Comparison of ENCODE assay signal across 8 mouse cellular contexts in the genomic region with DNA sequence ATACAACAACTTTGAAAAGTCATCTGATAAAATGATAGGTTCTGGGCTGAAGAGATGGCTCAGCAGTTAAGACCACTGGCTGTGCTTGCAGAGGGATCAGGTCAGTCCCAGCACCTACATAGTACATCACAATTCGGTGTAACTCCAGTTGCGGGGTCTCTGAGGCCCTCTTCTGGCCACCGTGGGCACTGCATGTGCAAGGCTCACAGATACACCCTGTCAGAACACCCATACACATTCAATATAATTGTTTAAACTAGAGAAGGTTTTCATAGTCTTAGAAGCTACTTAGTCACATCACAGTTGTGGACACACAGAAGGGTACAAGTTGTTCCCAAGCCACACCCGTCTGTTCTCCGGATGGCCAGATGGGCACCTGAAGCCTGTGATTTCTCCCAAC.
DNase-seq lines count a peak whose midpoint lies in the region; TF ChIP-seq lines count a peak whose summit lies in the region.
"Had no signal": no experiment of that assay in that cellular context is flagged by ENCODE, and none has a peak within 500 bp of the region (broad histone marks: within the 10 kb centered on the region; RNA-seq: fewer than 3 reads in every experiment).

No protein-coding gene starts in this region.

- TF ChIP-seq CTCF in layer of hippocampus, adult 2 months (conservative IDR thresholded peaks at IDR 0.05): peak; percentile 77
- TF ChIP-seq CTCF in ES-Bruce4 (IDR thresholded peaks at IDR 0.05; ENCODE audit: low read depth, low read length): peak; percentile 73

- no peak overlapping the region for H3K9ac ChIP-seq in ES-Bruce4 (ENCODE audit: low read depth, poor library complexity, severe bottlenecking)
- H3K9ac ChIP-seq: embryonic facial prominence, embryonic 15.5 days had no signal

- H3K36me3 ChIP-seq in ES-Bruce4 (ENCODE audit: control insufficient read depth, insufficient read depth, low read length, poor library complexity, severe bottlenecking): no peaks in the 10 kb centered on the region
- H3K36me3 ChIP-seq: embryonic facial prominence, embryonic 15.5 days had no signal

- no peak for TF ChIP-seq EP300 in ES-Bruce4 (IDR thresholded peaks at IDR 0.05; ENCODE audit: insufficient read depth, low read depth, low read length)

- TF ChIP-seq POLR2A in ES-Bruce4 (IDR thresholded peaks at IDR 0.05; ENCODE audit: insufficient read depth, low read length): no peak

- no peaks in the 10 kb centered on the region for H3K27me3 ChIP-seq in ES-Bruce4 (ENCODE audit: control insufficient read depth, insufficient read depth, low read length, poor library complexity, severe bottlenecking)
- H3K27me3 ChIP-seq: embryonic facial prominence, embryonic 15.5 days had no signal

- no peak overlapping the region for H3K27ac ChIP-seq in layer of hippocampus, adult 2 months
- no peak overlapping the region for H3K27ac ChIP-seq in ES-Bruce4 (ENCODE audit: insufficient read depth, low read length)
- H3K27ac ChIP-seq: embryonic facial prominence, embryonic 15.5 days had no signal

- H3K9me3 ChIP-seq in ES-Bruce4 (replicated peaks; ENCODE audit: control insufficient read depth, insufficient read depth, low read length, poor library complexity, severe bottlenecking): no peaks in the 10 kb centered on the region
- H3K9me3 ChIP-seq: embryonic facial prominence, embryonic 15.5 days had no signal

- H3K4me3 ChIP-seq in layer of hippocampus, adult 2 months: no peak overlapping the region
- H3K4me3 ChIP-seq in ES-Bruce4 (ENCODE audit: low read depth, low read length): no peak overlapping the region
- H3K4me3 ChIP-seq: embryonic facial prominence, embryonic 15.5 days had no signal

- no peaks in the 10 kb centered on the region for H3K4me1 ChIP-seq in ES-Bruce4 (ENCODE audit: control insufficient read depth, insufficient read depth, low read length)

- DNase-seq in layer of hippocampus, adult 2 months (ENCODE audit: low spot score in 2 of 2): peak in 1 of 2 experiments; percentile 44
- DNase-seq in layer of hippocampus, adult 8-10 months (ENCODE audit: low spot score in 2 of 2): no peak
- DNase-seq in adrenal gland, postnatal 14 days: peak; percentile 57
- DNase-seq in kidney, adult 9 months: peak; percentile 51
- peak; percentile 13 for DNase-seq in thymus, postnatal 0 days (ENCODE audit: low spot score)
- no peak for DNase-seq in yolk sac, embryonic 10.5 days (ENCODE audit: low spot score)

Comparison
In these comparisons a context has a peak if more than half of its experiments do, and no peak if none do; other contexts are left out.
1. DNase-seq: peak in adrenal gland, postnatal 14 days (single experiment), kidney, adult 9 months (single experiment) and thymus, postnatal 0 days (single experiment); none in layer of hippocampus, adult 8-10 months (0 of 2) and yolk sac, embryonic 10.5 days (single experiment).